Comparison of ENCODE assay signal across 27 mouse cellular contexts in genomic region chr17:67302074-67302473, GRCm38 (mm10). TPM values are rescaled to one million over a fixed set of nuclear protein-coding genes. Genes with fewer than 3 reads are reported as not detected.
DNase-seq lines count a peak whose midpoint lies in the region; ATAC-seq and TF ChIP-seq lines count a peak whose summit lies in the region.
"Had no signal": no experiment of that assay in that cellular context is flagged by ENCODE, and none has a peak within 500 bp of the region (broad histone marks: within the 10 kb centered on the region; RNA-seq: fewer than 3 reads in every experiment).

No protein-coding gene starts in this region.

- no peaks in the 10 kb centered on the region for H3K79me2 ChIP-seq in MEL (ENCODE audit: control insufficient read depth, insufficient read depth, low read length, poor library complexity)

- H3K9ac ChIP-seq in lung, embryonic 15.5 days = no peak overlapping the region
- no peak overlapping the region for H3K9ac ChIP-seq in MEL (ENCODE audit: control insufficient read depth, low read depth, low read length, poor library complexity, severe bottlenecking)
- H3K9ac ChIP-seq: embryonic facial prominence, embryonic 13.5 days; embryonic facial prominence, embryonic 15.5 days; forebrain, embryonic 13.5 days; forebrain, embryonic 15.5 days; forebrain, postnatal 0 days had no signal

- no peak for TF ChIP-seq CTCF in MEL (IDR thresholded peaks at IDR 0.05 in 2 of 3, conservative IDR thresholded peaks at IDR 0.05 in 1 of 3; ENCODE audit: control insufficient read depth in 1 of 3, insufficient read depth in 1 of 3, low read depth in 2 of 3, low read length in 3 of 3, poor library complexity in 1 of 3, severe bottlenecking in 1 of 3)

- no peaks in the 10 kb centered on the region for H3K27me3 ChIP-seq in lung, embryonic 15.5 days
- no peaks in the 10 kb centered on the region for H3K27me3 ChIP-seq in MEL (ENCODE audit: control insufficient read depth in 1 of 2, insufficient read depth in 2 of 2, low read length in 2 of 2)
- H3K27me3 ChIP-seq: embryonic facial prominence, embryonic 13.5 days; embryonic facial prominence, embryonic 15.5 days; Patski had no signal

- 66% methylated on average over 4 of the region's 4 CpGs for WGBS in lung, embryonic 15.5 days

- TF ChIP-seq RAD21 in MEL (IDR thresholded peaks at IDR 0.05; ENCODE audit: low read depth, low read length) = no peak

- ATAC-seq in lung, embryonic 15.5 days (ENCODE audit: borderline replicate concordance, extremely low read depth, low FRiP score, low TSS enrichment) = no peak
- ATAC-seq in erythroblast, adult 5-6 weeks (replicated peaks; ENCODE audit: low FRiP score, poor library complexity, severe bottlenecking) = no peak
- no peak for ATAC-seq in cerebellum, adult (ENCODE audit: insufficient number of reproducible peaks, low FRiP score, low TSS enrichment)
- ATAC-seq: activated CD4-positive, CD25-positive, alpha-beta regulatory T cell, adult 4 months; CD4-positive, CD25-positive, alpha-beta regulatory T cell, adult 4 months; forebrain, embryonic 13.5 days; forebrain, embryonic 15.5 days; forebrain, postnatal 0 days; Patski had no signal

- DNase-seq in heart, adult 11 months = peak; percentile 17
- DNase-seq in heart, adult 18-20 months = no peak
- no peak for DNase-seq in lung, postnatal 10 days
- DNase-seq in MEL (ENCODE audit: low read depth, low spot score) = no peak
- DNase-seq: adrenal gland, adult 8-10 months; adrenal gland, postnatal 14 days; adrenal gland, postnatal 36 days; B cell, adult 2 months; cerebellum, adult 11 months; cerebellum, adult 18-20 months; cerebellum, adult 8-10 months; cerebellum, adult 9-11 months; cerebellum, postnatal 14 days; cerebellum, postnatal 36 days; embryo, embryonic 11 days; forebrain, postnatal 0 days had no signal

- H3K4me1 ChIP-seq in lung, embryonic 15.5 days = peaks cover 48% of the 10 kb centered on the region
- H3K4me1 ChIP-seq in MEL (ENCODE audit: control insufficient read depth in 1 of 2, insufficient read depth in 2 of 2, low read length in 2 of 2) = no peaks in the 10 kb centered on the region

- no peaks in the 10 kb centered on the region for H3K9me3 ChIP-seq in lung, embryonic 15.5 days
- H3K9me3 ChIP-seq in MEL (replicated peaks; ENCODE audit: insufficient read depth, low read length) = no peaks in the 10 kb centered on the region
- H3K9me3 ChIP-seq: embryonic facial prominence, embryonic 13.5 days; embryonic facial prominence, embryonic 15.5 days; forebrain, embryonic 13.5 days; forebrain, embryonic 15.5 days had no signal

- no peak for TF ChIP-seq EP300 in MEL (IDR thresholded peaks at IDR 0.05; ENCODE audit: low read depth in 1 of 2, low read length in 2 of 2)

- 0 out of 2 replicates have a peak overlapping the region, but pooled peaks have one; percentile 84 for H3K27ac ChIP-seq in lung, embryonic 15.5 days
- no peak overlapping the region for H3K27ac ChIP-seq in MEL (ENCODE audit: control insufficient read depth, low read depth, low read length)
- H3K27ac ChIP-seq: embryonic facial prominence, embryonic 13.5 days; embryonic facial prominence, embryonic 15.5 days; forebrain, embryonic 13.5 days; forebrain, embryonic 15.5 days had no signal

- no peak overlapping the region for H3K4me2 ChIP-seq in lung, embryonic 15.5 days
- H3K4me2 ChIP-seq: embryonic facial prominence, embryonic 13.5 days; embryonic facial prominence, embryonic 15.5 days; forebrain, embryonic 13.5 days; forebrain, embryonic 15.5 days had no signal

- no peaks in the 10 kb centered on the region for H3K36me3 ChIP-seq in lung, embryonic 15.5 days
- no peaks in the 10 kb centered on the region for H3K36me3 ChIP-seq in MEL (ENCODE audit: control insufficient read depth in 1 of 2, insufficient read depth in 2 of 2, low read length in 2 of 2)
- H3K36me3 ChIP-seq: embryonic facial prominence, embryonic 13.5 days; embryonic facial prominence, embryonic 15.5 days; forebrain, embryonic 15.5 days; G1E had no signal

- no peak for TF ChIP-seq POLR2A in MEL (IDR thresholded peaks at IDR 0.05; ENCODE audit: control insufficient read depth in 1 of 2, insufficient read depth in 1 of 2, low read depth in 1 of 2, low read length in 2 of 2, poor library complexity in 1 of 2)

- H3K4me3 ChIP-seq in lung, embryonic 15.5 days = no peak overlapping the region
- H3K4me3 ChIP-seq in MEL (ENCODE audit: control insufficient read depth in 1 of 2, insufficient read depth in 1 of 2, low read depth in 2 of 2, low read length in 2 of 2) = no peak overlapping the region
- H3K4me3 ChIP-seq: embryonic facial prominence, embryonic 13.5 days; embryonic facial prominence, embryonic 15.5 days; forebrain, embryonic 13.5 days; forebrain, embryonic 15.5 days had no signal

TF ChIP-seq in MEL, 35 proteins besides CTCF, POLR2A, EP300 and RAD21:
- no peak for TF ChIP-seq MYC (IDR thresholded peaks at IDR 0.05; ENCODE audit: low read depth, low read length)
- no peak for TF ChIP-seq JUND (IDR thresholded peaks at IDR 0.05; ENCODE audit: low read depth, low read length)
- TF ChIP-seq TAL1 (IDR thresholded peaks at IDR 0.05; ENCODE audit: low read length) = no peak
- no peak for TF ChIP-seq MEF2A (IDR thresholded peaks at IDR 0.05; ENCODE audit: extremely low read depth, insufficient replicate concordance, low read depth, low read length, poor library complexity, severe bottlenecking)
- TF ChIP-seq MAFK (IDR thresholded peaks at IDR 0.05; ENCODE audit: borderline replicate concordance, low read depth, low read length) = 0 out of 2 replicates have a peak, but pooled peaks have one; percentile 30

RNA-seq across cellular contexts. Expression of gene Ptprm, which starts 52.2 kb away (rescaled TPM):
- total RNA-seq in heart, adult 18-20 months (2021) = 10 to 100 TPM; 80.1 to 86.3 TPM
- polyA plus RNA-seq in lung, embryonic 15.5 days (2015; fragmentation: Nextera tagmentation; extraction: Ambion mirVana) = 39.7 and 43.2 TPM in 2 replicates
- total RNA-seq in MEL (2012; rRNA removed) = not detected in 2 replicates
- polyA plus RNA-seq in MEL (2012; ENCODE audit: insufficient read depth in 1 of 2, insufficient read length in 2 of 2, low read depth in 1 of 2, low replicate concordance in 2 of 2, missing spikeins in 1 of 2) = not detected
- total RNA-seq in erythroblast, adult 5-6 weeks (2015; ENCODE audit: low replicate concordance) = 0.19 and 0.42 TPM in 2 replicates
- 0.60 and 0.84 TPM in 2 replicates for total RNA-seq in erythroblast, adult 5-6 weeks (2017; ENCODE audit: low replicate concordance)
- polyA plus RNA-seq: activated CD4-positive, CD25-positive, alpha-beta regulatory T cell, adult 4 months; CD4-positive, CD25-positive, alpha-beta regulatory T cell, adult 4 months; G1E had no signal

Comparison
In these comparisons a context has a peak if more than half of its experiments do, and no peak if none do; other contexts are left out.
1. RNA of gene Ptprm, which starts 52.2 kb away (total RNA-seq): 80.1 to 86.3 TPM in heart, adult 18-20 months; 0.19 to 0.84 TPM in erythroblast, adult 5-6 weeks and not detected in MEL; every median in the first group is over 10 times any median in the second.